Mouse (Mus musculus) kidney, embryonic 15.5 days (tissue): ENCODE results near the gene Sfxn2. TPM values are rescaled to one million over a fixed set of nuclear protein-coding genes. Genes with fewer than 3 reads are reported as not detected.

Experiments used
- ATAC-seq: fragments of 200-750 bp; cut with Nextera tagmentation; replicated peaks from 2 replicates; pipeline ENCODE4 v1.8.0; 2017; ENCODE audit warnings: moderate TSS enrichment; ENCODE audit not compliant: low FRiP score
- H3K27ac ChIP-seq: fragments of 300-500 bp; sonication (generic); 2 replicates; pipeline ENCODE4 v1.5.1; 2015; ENCODE audit warnings: mild to moderate bottlenecking, inconsistent platforms
- H3K27me3 ChIP-seq: fragments of 300-500 bp; sonication (generic); 2 replicates; pipeline ENCODE4 v1.6.1; 2015; ENCODE audit warnings: inconsistent platforms
- H3K36me3 ChIP-seq: fragments of 300-500 bp; sonication (generic); 2 replicates; pipeline ENCODE4 v1.6.1; 2015; ENCODE audit warnings: inconsistent platforms
- H3K4me1 ChIP-seq: fragments of 300-500 bp; sonication (generic); 2 replicates; pipeline ENCODE4 v1.6.1; 2015; ENCODE audit warnings: inconsistent platforms
- H3K4me2 ChIP-seq: fragments of 300-500 bp; sonication (generic); 2 replicates; pipeline ENCODE4 v1.6.1; 2015; ENCODE audit warnings: moderate library complexity, mild to moderate bottlenecking, inconsistent platforms
- H3K4me3 ChIP-seq: fragments of 300-500 bp; sonication (generic); replicated peaks from 2 replicates; pipeline ENCODE4 v1.5.1; 2015; ENCODE audit warnings: mild to moderate bottlenecking, inconsistent platforms
- H3K9ac ChIP-seq: fragments of 300-500 bp; sonication (generic); 2 replicates; pipeline ENCODE4 v1.6.1; 2015; ENCODE audit warnings: mild to moderate bottlenecking, inconsistent platforms
- H3K9me3 ChIP-seq: fragments of 300-500 bp; sonication (generic); replicated peaks from 2 replicates; pipeline ENCODE4 v1.6.1; 2016; ENCODE audit warnings: inconsistent platforms
- WGBS: fragments of 180-500 bp; shearing (Covaris S2); methylation state at CpG from one replicate; pipeline ENCODE4 v1.1.7; 2015; ENCODE audit warnings: mixed read lengths; 5-methylcytosine and 5-hydroxymethylcytosine counted together
- polyA plus RNA-seq: library from polyadenylated mRNA; unstranded; fragments of >200 nt; fragmentation: Nextera tagmentation; extraction: Ambion mirVana; gene quantifications from 2 replicates; pipeline ENCODE4 v1.2.1, GENCODE M21; 2015

Sfxn2 gene
- polyA plus RNA-seq, 1 experiment from 2014 or later = 33.0 TPM

- Histone ChIP-seq H3K4me3 (no peak overlapping the region; the same call in 1 of the 2 replicates), H3K36me3 (no peaks in the 10 kb centered on the region), H3K27me3 (no peaks in the 10 kb centered on the region), H3K9me3 (no peaks in the 10 kb centered on the region), H3K4me1 (peaks cover 91% of the 10 kb centered on the region), H3K9ac (peak overlapping the region; percentile 26; the same call in 1 of the 2 replicates), H3K27ac (peak overlapping the region; percentile 96), H3K4me2 (peak overlapping the region; percentile 34)
- 6% methylated on average over 16 of the region's 16 CpGs for WGBS
- no peak for ATAC-seq
These were observed 41.8 kb upstream of the Sfxn2 start for GRCm38 (mm10) chr19:46531071-46532030.

GRCm38 (mm10) chr19:46532031-46532688 is 41.0 kb upstream of the Sfxn2 start:
- H3K36me3 ChIP-seq = peaks cover 5% of the 10 kb centered on the region; the same call in 1 of the 2 replicates

GRCm38 (mm10) chr19:46533066-46533465 is 40.1 kb upstream of the Sfxn2 start:
- Histone ChIP-seq H3K27ac (peak overlapping the region; percentile 96), H3K4me3 (no peak overlapping the region), H3K4me2 (0 out of 2 replicates have a peak overlapping the region, but pooled peaks have one; percentile 20), H3K9ac (0 out of 2 replicates have a peak overlapping the region, but pooled peaks have one; percentile 18), H3K9me3 (no peaks in the 10 kb centered on the region), H3K27me3 (no peaks in the 10 kb centered on the region), H3K4me1 (peaks cover 76% of the 10 kb centered on the region), H3K36me3 (peaks cover 5% of the 10 kb centered on the region; the same call in 1 of the 2 replicates)
- 25% methylated on average over 4 of the region's 4 CpGs for WGBS
- ATAC-seq = 0 out of 2 replicates have a peak, but pooled peaks have one; percentile 16

More at GRCm38 (mm10) chr19:46532031-46532688, 41.0 kb upstream of the Sfxn2 start:
- H3K4me1 ChIP-seq = peaks cover 85% of the 10 kb centered on the region
- no peak overlapping the region for H3K4me3 ChIP-seq
- 6% methylated on average over 10 of the region's 10 CpGs for WGBS
- no peaks in the 10 kb centered on the region for H3K9me3 ChIP-seq
- peak overlapping the region; percentile 26; the same call in 1 of the 2 replicates for H3K9ac ChIP-seq
- peak; percentile 11; the same call in 1 of the 2 replicates for ATAC-seq
- peak overlapping the region; percentile 34 for H3K4me2 ChIP-seq
- H3K27ac ChIP-seq = peak overlapping the region; percentile 96
- no peaks in the 10 kb centered on the region for H3K27me3 ChIP-seq

GRCm38 (mm10) chr19:46533525-46533924 is 39.6 kb upstream of the Sfxn2 start:
- Histone ChIP-seq H3K9ac (no peak overlapping the region), H3K9me3 (no peaks in the 10 kb centered on the region), H3K4me1 (peaks cover 74% of the 10 kb centered on the region), H3K27ac (peak overlapping the region; percentile 96), H3K4me2 (no peak overlapping the region), H3K27me3 (no peaks in the 10 kb centered on the region), H3K36me3 (peaks cover 5% of the 10 kb centered on the region; the same call in 1 of the 2 replicates), H3K4me3 (no peak overlapping the region)
- no peak for ATAC-seq
- 30% methylated on average over 5 of the region's 5 CpGs for WGBS

- peak overlapping the region; percentile 11; the same call in 1 of the 2 replicates for H3K27ac ChIP-seq
These were observed 38.5 kb upstream of the Sfxn2 start for GRCm38 (mm10) chr19:46534542-46535098.

GRCm38 (mm10) chr19:46537357-46537756 is 35.8 kb upstream of the Sfxn2 start:
- H3K9me3 ChIP-seq = no peaks in the 10 kb centered on the region
- peaks cover 29% of the 10 kb centered on the region for H3K36me3 ChIP-seq
- H3K4me3 ChIP-seq = no peak overlapping the region
- H3K4me2 ChIP-seq = no peak overlapping the region
- peaks cover 36% of the 10 kb centered on the region for H3K4me1 ChIP-seq
- no peaks in the 10 kb centered on the region for H3K27me3 ChIP-seq
- H3K27ac ChIP-seq = no peak overlapping the region
- no peak overlapping the region for H3K9ac ChIP-seq
- 93% methylated on average over 9 of the region's 9 CpGs for WGBS
- ATAC-seq = no peak

More at GRCm38 (mm10) chr19:46534542-46535098, 38.5 kb upstream of the Sfxn2 start:
- Histone ChIP-seq H3K36me3 (peaks cover 5% of the 10 kb centered on the region; the same call in 1 of the 2 replicates), H3K4me1 (peaks cover 64% of the 10 kb centered on the region), H3K4me2 (no peak overlapping the region), H3K4me3 (no peak overlapping the region), H3K9me3 (no peaks in the 10 kb centered on the region), H3K27me3 (no peaks in the 10 kb centered on the region), H3K9ac (no peak overlapping the region)
- 37% methylated on average over 6 of the region's 6 CpGs for WGBS
- no peak for ATAC-seq

GRCm38 (mm10) chr19:46538213-46538612 is 35.0 kb upstream of the Sfxn2 start:
- Histone ChIP-seq H3K9me3 (no peaks in the 10 kb centered on the region), H3K4me1 (peaks cover 28% of the 10 kb centered on the region), H3K9ac (no peak overlapping the region), H3K27me3 (no peaks in the 10 kb centered on the region), H3K36me3 (peaks cover 38% of the 10 kb centered on the region), H3K4me3 (no peak overlapping the region), H3K4me2 (no peak overlapping the region), H3K27ac (no peak overlapping the region)
- no peak for ATAC-seq
- WGBS = 88% methylated on average over 6 of the region's 6 CpGs

GRCm38 (mm10) chr19:46542750-46543149 is 30.4 kb upstream of the Sfxn2 start:
- WGBS = 90% methylated on average over 8 of the region's 8 CpGs
- Histone ChIP-seq H3K27ac (no peak overlapping the region), H3K36me3 (peaks cover 46% of the 10 kb centered on the region)

GRCm38 (mm10) chr19:46547565-46547964 is 25.6 kb upstream of the Sfxn2 start:
- 43% methylated on average over 6 of the region's 6 CpGs for WGBS
- peak overlapping the region; percentile 48 for H3K27ac ChIP-seq

More at GRCm38 (mm10) chr19:46542750-46543149, 30.4 kb upstream of the Sfxn2 start:
- Histone ChIP-seq H3K9me3 (no peaks in the 10 kb centered on the region), H3K27me3 (no peaks in the 10 kb centered on the region), H3K4me1 (peaks cover 10% of the 10 kb centered on the region; the same call in 1 of the 2 replicates), H3K9ac (no peak overlapping the region), H3K4me3 (no peak overlapping the region), H3K4me2 (no peak overlapping the region)
- no peak for ATAC-seq

GRCm38 (mm10) chr19:46548110-46548509 is 25.1 kb upstream of the Sfxn2 start:
- WGBS = 82% methylated on average over 10 of the region's 10 CpGs
- Histone ChIP-seq H3K27ac (0 out of 2 replicates have a peak overlapping the region, but pooled peaks have one; percentile 48), H3K9me3 (no peaks in the 10 kb centered on the region), H3K27me3 (no peaks in the 10 kb centered on the region), H3K4me1 (peaks cover 7% of the 10 kb centered on the region; the same call in 1 of the 2 replicates), H3K36me3 (peaks cover 52% of the 10 kb centered on the region), H3K4me2 (no peak overlapping the region), H3K9ac (no peak overlapping the region), H3K4me3 (no peak overlapping the region)
- no peak for ATAC-seq

More at GRCm38 (mm10) chr19:46547565-46547964, 25.6 kb upstream of the Sfxn2 start:
- H3K9ac ChIP-seq = no peak overlapping the region
- no peak overlapping the region for H3K4me2 ChIP-seq
- ATAC-seq = no peak
- H3K4me1 ChIP-seq = peaks cover 7% of the 10 kb centered on the region; the same call in 1 of the 2 replicates
- H3K36me3 ChIP-seq = peaks cover 57% of the 10 kb centered on the region
- H3K9me3 ChIP-seq = no peaks in the 10 kb centered on the region
- H3K4me3 ChIP-seq = no peak overlapping the region
- no peaks in the 10 kb centered on the region for H3K27me3 ChIP-seq

- no peak overlapping the region for H3K27ac ChIP-seq
- H3K4me3 ChIP-seq = no peak overlapping the region
- WGBS = 91% methylated on average over 4 of the region's 4 CpGs
- peaks cover 7% of the 10 kb centered on the region; the same call in 1 of the 2 replicates for H3K4me1 ChIP-seq
- ATAC-seq = no peak
- no peaks in the 10 kb centered on the region for H3K9me3 ChIP-seq
- no peak overlapping the region for H3K9ac ChIP-seq
- peaks cover 62% of the 10 kb centered on the region for H3K36me3 ChIP-seq
- no peak overlapping the region for H3K4me2 ChIP-seq
- H3K27me3 ChIP-seq = no peaks in the 10 kb centered on the region
These were observed 22.8 kb upstream of the Sfxn2 start for GRCm38 (mm10) chr19:46550385-46550784.
